Mouse (Mus musculus) intestine, embryonic 16.5 days (tissue): ENCODE data around the gene 1700092M07Rik. TPM values are rescaled to one million over a fixed set of nuclear protein-coding genes. Genes with fewer than 3 reads are reported as not detected.

ENCODE experiments used
- ATAC-seq: fragments of 200-750 bp; cut with Nextera tagmentation; 2 replicates; pipeline ENCODE4 v1.8.0; 2017; ENCODE audit warnings: moderate TSS enrichment, moderate library complexity
- H3K27ac ChIP-seq: fragments of 300-500 bp; sonication (generic); 2 replicates; pipeline ENCODE4 v1.5.1; 2014; ENCODE audit warnings: mild to moderate bottlenecking, low read length
- H3K27me3 ChIP-seq: fragments of 300-500 bp; sonication (generic); replicated peaks from 2 replicates; pipeline ENCODE4 v1.6.1; 2014; ENCODE audit warnings: low read length, control low read depth, mixed read lengths; ENCODE audit not compliant: control insufficient read depth, insufficient read depth
- H3K36me3 ChIP-seq: fragments of 300-500 bp; sonication (generic); 2 replicates; pipeline ENCODE4 v1.6.1; 2014; ENCODE audit warnings: low read length, control low read depth; ENCODE audit not compliant: control insufficient read depth, insufficient read depth
- H3K4me1 ChIP-seq: fragments of 300-500 bp; sonication (generic); 2 replicates; pipeline ENCODE4 v1.6.1; 2014; ENCODE audit warnings: low read length, control low read depth, mixed read lengths; ENCODE audit not compliant: control insufficient read depth, insufficient read depth
- H3K4me2 ChIP-seq: fragments of 300-500 bp; sonication (generic); 2 replicates; pipeline ENCODE4 v1.6.1; 2014; ENCODE audit warnings: low read depth, low read length, control low read depth
- H3K4me3 ChIP-seq: fragments of 300-500 bp; sonication (generic); 2 replicates; pipeline ENCODE4 v1.5.1; 2014; ENCODE audit warnings: mild to moderate bottlenecking, low read length
- H3K9ac ChIP-seq: fragments of 300-500 bp; sonication (generic); 2 replicates; pipeline ENCODE4 v1.6.1; 2014; ENCODE audit warnings: low read depth, low read length
- H3K9me3 ChIP-seq: fragments of 300-500 bp; sonication (generic); 2 replicates; pipeline ENCODE4 v1.6.1; 2016; ENCODE audit warnings: low read length, control low read depth; ENCODE audit not compliant: control insufficient read depth
- WGBS: fragments of 180-500 bp; shearing (Covaris S2); extraction: QIAGEN DNeasy Blood & Tissue Kit; methylation state at CpG from one replicate; pipeline ENCODE4 v1.1.7; 2014; 5-methylcytosine and 5-hydroxymethylcytosine counted together
- polyA plus RNA-seq: library from polyadenylated mRNA; unstranded; fragments of >200 nt; fragmentation: Nextera tagmentation; extraction: Ambion mirVana; gene quantifications from 2 replicates; pipeline ENCODE4 v1.2.1, GENCODE M21; 2015

1700092M07Rik gene
- polyA plus RNA-seq, 1 experiment from 2014 or later: 1.6 TPM

DNA sequence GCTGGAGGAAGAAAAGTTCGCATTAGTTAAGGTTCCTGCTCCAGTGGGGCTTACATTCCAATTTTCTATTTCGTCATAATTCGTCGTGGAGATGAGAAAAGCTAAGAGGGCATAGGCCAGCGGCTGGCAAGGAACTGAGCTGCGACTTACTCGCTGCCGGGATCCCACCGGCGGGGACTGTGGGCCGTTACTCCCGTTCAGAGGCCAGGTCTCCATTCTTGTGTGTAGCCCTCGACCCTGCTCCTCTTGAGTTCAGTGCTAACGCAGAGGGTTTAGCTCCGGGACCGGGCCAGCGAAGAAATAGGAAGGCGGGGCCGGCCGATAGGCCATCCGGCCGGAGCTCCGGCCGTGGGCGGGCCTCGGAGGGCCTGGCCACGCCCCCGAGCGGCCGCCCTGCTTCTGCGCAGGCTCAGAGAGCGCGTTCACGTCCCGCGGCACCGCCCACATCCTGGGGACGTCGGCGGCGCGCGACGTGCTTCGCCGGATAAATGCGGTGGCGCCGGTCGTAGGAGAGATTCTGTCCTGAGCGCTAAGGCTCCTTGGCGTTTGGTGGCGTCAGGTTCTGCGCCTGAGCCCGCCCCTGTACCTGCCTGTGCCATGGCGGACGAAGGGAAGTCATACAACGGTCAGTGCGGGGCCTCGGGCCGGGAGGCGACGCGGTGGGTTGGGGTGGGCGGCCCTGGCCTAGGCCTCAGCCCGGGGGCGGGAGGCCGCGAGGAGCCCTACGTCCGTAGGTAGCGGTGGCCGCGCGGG lies 16.3 kb downstream of the 1700092M07Rik start, which contains the start of gene Nxf1:
TSS of gene Nxf1 (plus strand) at position 439 of the 753 bp plus-strand sequence.
- Histone ChIP-seq H3K4me2 (peak within 1 kb of the TSS; percentile 78), H3K4me3 (peak within 1 kb of the TSS; percentile 92), H3K9me3 (no peaks in the 10 kb centered on the region), H3K9ac (peak within 1 kb of the TSS; percentile 98), H3K27me3 (no peaks in the 10 kb centered on the region), H3K4me1 (peaks cover 19% of the 10 kb centered on the region), H3K36me3 (0 out of 2 replicates have a peak, but pooled peaks cover 8% of the 10 kb centered on the region), H3K27ac (peak within 1 kb of the TSS; percentile 92)
- under 1% methylated on average over 75 of the region's 75 CpGs for WGBS
- ATAC-seq: peak; percentile 95

- H3K27me3 ChIP-seq: no peaks in the 10 kb centered on the region
- H3K9ac ChIP-seq: peak overlapping the region; percentile 98
- peak overlapping the region; percentile 92 for H3K4me3 ChIP-seq
- peaks cover 6% of the 10 kb centered on the region; the same call in 1 of the 2 replicates for H3K36me3 ChIP-seq
- WGBS: 4% methylated on average over 14 of the region's 14 CpGs
- peaks cover 19% of the 10 kb centered on the region for H3K4me1 ChIP-seq
- no peaks in the 10 kb centered on the region for H3K9me3 ChIP-seq
- H3K4me2 ChIP-seq: peak overlapping the region; percentile 78
- peak overlapping the region; percentile 91 for H3K27ac ChIP-seq
- peak; percentile 1; the same call in 1 of the 2 replicates for ATAC-seq
Observed at GRCm38 (mm10) chr19:8757471-8757998, 17.0 kb downstream of the 1700092M07Rik start.

DNA sequence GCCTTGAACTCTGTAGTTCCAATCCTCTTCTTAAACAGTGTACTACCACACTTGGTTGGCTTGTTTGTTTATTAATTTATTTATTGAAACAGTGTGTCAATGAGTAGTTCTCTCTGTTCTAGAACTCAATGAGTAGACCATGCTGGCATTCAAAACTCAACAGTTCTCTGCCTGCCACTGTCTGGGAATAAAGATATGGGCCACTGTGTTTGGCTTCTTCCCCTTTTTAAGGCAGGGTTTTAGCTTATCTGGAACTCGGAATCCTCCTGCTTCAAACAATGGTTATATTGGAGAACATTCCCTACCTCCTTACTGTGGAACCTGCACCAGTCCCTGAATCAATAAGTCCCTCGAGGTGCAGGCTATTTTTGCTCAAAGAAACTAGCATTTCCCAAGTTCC lies 18.4 kb downstream of the 1700092M07Rik start:
- Histone ChIP-seq H3K9ac (no peak overlapping the region), H3K4me3 (no peak overlapping the region), H3K4me2 (no peak overlapping the region), H3K4me1 (peaks cover 19% of the 10 kb centered on the region), H3K27ac (no peak overlapping the region), H3K9me3 (no peaks in the 10 kb centered on the region), H3K36me3 (peaks cover 9% of the 10 kb centered on the region; the same call in 1 of the 2 replicates), H3K27me3 (no peaks in the 10 kb centered on the region)
- WGBS: 74% methylated on average over 2 of the region's 2 CpGs
- no peak for ATAC-seq

DNA sequence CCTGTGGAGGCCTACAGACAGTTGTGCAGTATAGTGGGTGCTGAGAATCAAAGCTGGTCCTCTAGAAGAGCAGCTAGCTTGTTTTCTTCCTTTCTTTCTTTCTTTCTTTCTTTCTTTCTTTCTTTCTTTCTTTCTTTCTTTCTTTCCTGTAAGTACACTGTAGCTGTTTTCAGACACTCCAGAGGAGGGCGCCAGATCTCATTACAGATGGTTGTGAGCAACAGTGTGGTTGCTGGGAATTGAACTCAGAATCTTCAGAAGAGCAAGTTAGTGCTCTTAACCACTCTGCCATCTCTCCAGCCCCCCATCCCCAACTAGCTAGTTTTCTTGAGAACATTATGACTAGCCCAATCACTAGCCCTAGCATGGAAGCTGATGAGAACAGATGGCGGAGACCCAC lies 20.2 kb downstream of the 1700092M07Rik start:
- Histone ChIP-seq H3K9ac (no peak overlapping the region), H3K4me1 (peaks cover 15% of the 10 kb centered on the region), H3K9me3 (no peaks in the 10 kb centered on the region), H3K36me3 (peaks cover 22% of the 10 kb centered on the region), H3K27ac (no peak overlapping the region), H3K4me2 (no peak overlapping the region), H3K27me3 (no peaks in the 10 kb centered on the region), H3K4me3 (no peak overlapping the region)
- 91% methylated on average over 2 of the region's 2 CpGs for WGBS
- no peak for ATAC-seq

DNA sequence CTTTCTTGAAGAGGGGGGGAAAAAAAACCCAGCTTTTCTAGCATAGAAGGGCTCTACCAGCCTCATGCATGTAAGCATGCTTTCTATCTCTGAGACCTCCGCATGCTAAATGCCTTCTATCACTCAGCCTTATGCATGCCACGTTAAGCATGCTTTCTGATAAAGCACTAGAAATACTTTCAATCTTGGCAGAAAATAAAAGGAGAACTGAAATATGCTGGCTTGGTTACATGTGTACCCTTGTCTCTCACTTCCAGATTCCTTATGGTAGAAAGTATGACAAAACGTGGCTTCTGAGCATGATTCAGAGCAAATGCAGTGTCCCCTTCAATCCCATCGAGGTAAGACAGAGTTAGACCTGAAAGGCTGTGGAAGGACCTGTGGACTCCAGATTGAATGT lies 22.8 kb downstream of the 1700092M07Rik start:
- Histone ChIP-seq H3K9ac (no peak overlapping the region), H3K4me1 (peaks cover 8% of the 10 kb centered on the region), H3K4me2 (no peak overlapping the region), H3K27ac (no peak overlapping the region), H3K36me3 (peaks cover 37% of the 10 kb centered on the region), H3K4me3 (no peak overlapping the region), H3K27me3 (no peaks in the 10 kb centered on the region), H3K9me3 (no peaks in the 10 kb centered on the region)
- ATAC-seq: no peak
- 92% methylated on average over 4 of the region's 4 CpGs for WGBS

GRCm38 (mm10) chr19:8765562-8765961 lies 25.0 kb downstream of the 1700092M07Rik start:
- H3K27ac ChIP-seq: no peak overlapping the region
- no peak for ATAC-seq
- peaks cover 37% of the 10 kb centered on the region for H3K36me3 ChIP-seq
- H3K4me3 ChIP-seq: no peak overlapping the region
- H3K4me1 ChIP-seq: no peaks in the 10 kb centered on the region
- 94% methylated on average over 9 of the region's 9 CpGs for WGBS
- H3K27me3 ChIP-seq: no peaks in the 10 kb centered on the region
- H3K9me3 ChIP-seq: no peaks in the 10 kb centered on the region
- H3K4me2 ChIP-seq: no peak overlapping the region
- H3K9ac ChIP-seq: no peak overlapping the region

- Histone ChIP-seq H3K4me3 (peak within 1 kb of the TSS; percentile 85), H3K4me2 (peak within 1 kb of the TSS; percentile 77), H3K9me3 (no peaks in the 10 kb centered on the region), H3K27me3 (no peaks in the 10 kb centered on the region), H3K9ac (peak within 1 kb of the TSS; percentile 97), H3K36me3 (peaks cover 20% of the 10 kb centered on the region), H3K27ac (peak within 1 kb of the TSS; percentile 89), H3K4me1 (peaks cover 20% of the 10 kb centered on the region)
- WGBS: 12% methylated on average over 29 of the region's 29 CpGs
- ATAC-seq: peak; percentile 51
Observed at GRCm38 (mm10) chr19:8770567-8771270, 30.2 kb downstream of the 1700092M07Rik start, which contains the start of gene Tmem223. Tmem223 (plus strand) TSS chr19:8770996.

DNA sequence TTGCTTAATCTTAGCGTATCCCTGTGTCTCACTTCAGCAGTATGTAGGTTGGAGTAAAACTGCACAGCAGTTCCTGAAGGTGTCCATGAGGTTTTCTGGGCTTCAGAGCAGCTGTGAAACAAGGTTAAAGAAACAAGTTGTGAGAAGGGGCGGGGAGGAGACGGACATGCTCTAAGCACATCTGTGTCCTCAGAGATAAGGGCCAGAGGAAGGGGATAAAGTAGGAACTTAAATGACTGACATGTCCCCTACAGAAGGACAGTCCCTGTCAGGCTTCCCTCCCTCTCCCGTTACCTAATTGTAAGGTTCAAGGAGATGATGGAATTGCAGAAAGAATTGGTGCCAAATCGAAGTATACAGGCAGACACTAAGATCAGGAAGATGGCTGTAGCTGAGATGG lies 32.5 kb downstream of the 1700092M07Rik start:
- Histone ChIP-seq H3K9me3 (no peaks in the 10 kb centered on the region), H3K4me3 (peak overlapping the region; percentile 89), H3K36me3 (0 out of 2 replicates have a peak, but pooled peaks cover 5% of the 10 kb centered on the region), H3K27me3 (no peaks in the 10 kb centered on the region), H3K9ac (peak overlapping the region; percentile 97), H3K4me1 (peaks cover 21% of the 10 kb centered on the region), H3K4me2 (peak overlapping the region; percentile 95), H3K27ac (0 out of 2 replicates have a peak overlapping the region, but pooled peaks have one; percentile 50)
- no peak for ATAC-seq
- 75% methylated on average over 5 of the region's 5 CpGs for WGBS

- H3K4me2 ChIP-seq: peak overlapping the region; percentile 95
- no peak for ATAC-seq
- WGBS: 43% methylated on average over 6 of the region's 6 CpGs
- H3K27me3 ChIP-seq: no peaks in the 10 kb centered on the region
- peaks cover 21% of the 10 kb centered on the region for H3K4me1 ChIP-seq
- 0 out of 2 replicates have a peak, but pooled peaks cover 5% of the 10 kb centered on the region for H3K36me3 ChIP-seq
- peak overlapping the region; percentile 52; the same call in 1 of the 2 replicates for H3K27ac ChIP-seq
- peak overlapping the region; percentile 89 for H3K4me3 ChIP-seq
- no peaks in the 10 kb centered on the region for H3K9me3 ChIP-seq
- H3K9ac ChIP-seq: peak overlapping the region; percentile 97
Observed at GRCm38 (mm10) chr19:8773409-8773808, 32.9 kb downstream of the 1700092M07Rik start.
